In genomic region chr1:8173196-8173595, GRCm38 (mm10) we compare ENCODE assay signal across 35 mouse cellular contexts.
"Had no signal": no experiment of that assay in that cellular context is flagged by ENCODE, and none has a peak within 500 bp of the region (broad histone marks: within the 10 kb centered on the region; RNA-seq: fewer than 3 reads in every experiment).

No protein-coding gene starts in this region.

- H3K9ac ChIP-seq: heart, embryonic 12.5 days; heart, embryonic 13.5 days; heart, embryonic 15.5 days; hindbrain, embryonic 12.5 days; hindbrain, embryonic 13.5 days; hindbrain, embryonic 14.5 days; hindbrain, embryonic 15.5 days; intestine, embryonic 15.5 days; kidney, embryonic 15.5 days had no signal

- H3K36me3 ChIP-seq: heart, embryonic 10.5 days; heart, embryonic 12.5 days; heart, embryonic 13.5 days; heart, embryonic 15.5 days; hindbrain, embryonic 10.5 days; hindbrain, embryonic 12.5 days; hindbrain, embryonic 13.5 days; hindbrain, embryonic 15.5 days; intestine, embryonic 15.5 days; kidney, embryonic 15.5 days had no signal

- DNase-seq: heart, postnatal 10 days; heart, postnatal 14 days; heart, postnatal 36 days; heart, postnatal 4 days; kidney, adult 11 months; kidney, adult 18-20 months; kidney, adult 2 months; kidney, adult 8-10 months; kidney, adult 9 months; kidney, postnatal 10 days; kidney, postnatal 14 days; kidney, postnatal 25 days; kidney, postnatal 36 days; kidney, postnatal 4 days; layer of hippocampus, adult 9-11 months; layer of hippocampus, postnatal 36 days had no signal

- H3K4me3 ChIP-seq: heart, embryonic 10.5 days; heart, embryonic 12.5 days; heart, embryonic 13.5 days; heart, embryonic 15.5 days; hindbrain, embryonic 10.5 days; hindbrain, embryonic 12.5 days; hindbrain, embryonic 13.5 days; hindbrain, embryonic 15.5 days; intestine, embryonic 15.5 days; kidney, embryonic 15.5 days; layer of hippocampus, adult 2 months; left cerebral cortex, adult 2 months had no signal

- ATAC-seq: hindbrain, embryonic 16.5 days; hindbrain, postnatal 0 days; inflammation-experienced regulatory T-cells, adult 6 months; intestine, embryonic 15.5 days; intestine, embryonic 16.5 days had no signal

- H3K9me3 ChIP-seq: heart, embryonic 13.5 days; heart, embryonic 15.5 days; hindbrain, embryonic 10.5 days; hindbrain, embryonic 12.5 days; hindbrain, embryonic 13.5 days; hindbrain, embryonic 15.5 days; intestine, embryonic 15.5 days; kidney, embryonic 15.5 days had no signal

- H3K4me1 ChIP-seq: heart, embryonic 10.5 days; heart, embryonic 12.5 days; heart, embryonic 13.5 days; heart, embryonic 15.5 days; hindbrain, embryonic 10.5 days; hindbrain, embryonic 12.5 days; hindbrain, embryonic 13.5 days; hindbrain, embryonic 15.5 days; intestine, embryonic 15.5 days; kidney, embryonic 15.5 days had no signal

- H3K4me2 ChIP-seq: heart, embryonic 11.5 days; heart, embryonic 12.5 days; heart, embryonic 13.5 days; heart, embryonic 15.5 days; hindbrain, embryonic 12.5 days; hindbrain, embryonic 13.5 days; hindbrain, embryonic 14.5 days; hindbrain, embryonic 15.5 days; intestine, embryonic 15.5 days; kidney, embryonic 15.5 days had no signal

- H3K27me3 ChIP-seq: heart, embryonic 12.5 days; heart, embryonic 13.5 days; heart, embryonic 15.5 days; hindbrain, embryonic 12.5 days; hindbrain, embryonic 13.5 days; hindbrain, embryonic 15.5 days; intestine, embryonic 15.5 days; kidney, embryonic 15.5 days had no signal

- H3K27ac ChIP-seq: heart, embryonic 10.5 days; heart, embryonic 13.5 days; heart, embryonic 15.5 days; hindbrain, embryonic 10.5 days; hindbrain, embryonic 12.5 days; hindbrain, embryonic 13.5 days; hindbrain, embryonic 14.5 days; hindbrain, embryonic 15.5 days; hindbrain, postnatal 0 days; intestine, embryonic 15.5 days; kidney, embryonic 15.5 days; kidney, postnatal 0 days; layer of hippocampus, adult 2 months; left cerebral cortex, adult 2 months had no signal
